Comparison of ENCODE assay signal across 8 mouse cellular contexts in genomic region chr14:40791606-40792005, GRCm38 (mm10).
DNase-seq lines count a peak whose midpoint lies in the region; ATAC-seq and TF ChIP-seq lines count a peak whose summit lies in the region.

No protein-coding gene starts in this region.

- H3K27me3 ChIP-seq in heart, adult 2 months (ENCODE audit: control insufficient read depth, insufficient read depth, low read length), result no peaks in the 10 kb centered on the region
- H3K27me3 ChIP-seq in heart, embryonic 12.5 days (replicated peaks), result no peaks in the 10 kb centered on the region
- H3K27me3 ChIP-seq in MEL (ENCODE audit: control insufficient read depth in 1 of 2, insufficient read depth in 2 of 2, low read length in 2 of 2), result no peaks in the 10 kb centered on the region

- H3K9ac ChIP-seq in heart, adult 2 months (ENCODE audit: low read depth, low read length), result no peak overlapping the region
- no peak overlapping the region for H3K9ac ChIP-seq in heart, embryonic 12.5 days
- no peak overlapping the region for H3K9ac ChIP-seq in MEL (ENCODE audit: control insufficient read depth, low read depth, low read length, poor library complexity, severe bottlenecking)

- TF ChIP-seq CTCF in heart, adult 2 months (IDR thresholded peaks at IDR 0.05), result peak; percentile 74
- peak; percentile 53 to 68 (median 55) for TF ChIP-seq CTCF in MEL (IDR thresholded peaks at IDR 0.05 in 2 of 3, conservative IDR thresholded peaks at IDR 0.05 in 1 of 3; ENCODE audit: control insufficient read depth in 1 of 3, insufficient read depth in 1 of 3, low read depth in 2 of 3, low read length in 3 of 3, poor library complexity in 1 of 3, severe bottlenecking in 1 of 3)
- TF ChIP-seq CTCF in layer of hippocampus, adult 2 months (conservative IDR thresholded peaks at IDR 0.05), result peak; percentile 87

- peak in 1 of 2 experiments; percentile 37 for DNase-seq in heart, adult 2 months
- peak; percentile 40 for DNase-seq in MEL (ENCODE audit: low read depth, low spot score)
- DNase-seq in heart, postnatal 14 days, result peak; percentile 26 to 54
- DNase-seq in layer of hippocampus, adult 2 months (ENCODE audit: low spot score in 2 of 2), result peak; percentile 18 to 64
- DNase-seq in telencephalon, adult 2 months (ENCODE audit: low read depth, low spot score), result peak; percentile 39

- H3K4me2 ChIP-seq in heart, embryonic 12.5 days, result no peak overlapping the region

- TF ChIP-seq RAD21 in MEL (IDR thresholded peaks at IDR 0.05; ENCODE audit: low read depth, low read length), result peak; percentile 62

- H3K36me3 ChIP-seq in heart, adult 2 months (ENCODE audit: control insufficient read depth, insufficient read depth, low read length), result no peaks in the 10 kb centered on the region
- H3K36me3 ChIP-seq in heart, embryonic 12.5 days, result no peaks in the 10 kb centered on the region
- H3K36me3 ChIP-seq in MEL (ENCODE audit: control insufficient read depth in 1 of 2, insufficient read depth in 2 of 2, low read length in 2 of 2), result no peaks in the 10 kb centered on the region

- no peaks in the 10 kb centered on the region for H3K79me2 ChIP-seq in heart, adult 2 months (replicated peaks; ENCODE audit: control insufficient read depth, insufficient read depth, low read length)
- no peaks in the 10 kb centered on the region for H3K79me2 ChIP-seq in MEL (ENCODE audit: control insufficient read depth, insufficient read depth, low read length, poor library complexity)

- no peak for ATAC-seq in heart, embryonic 12.5 days (ENCODE audit: insufficient number of reproducible peaks, low FRiP score)
- ATAC-seq in common myeloid progenitor, adult 5-6 weeks (replicated peaks; ENCODE audit: low read depth, poor library complexity, severe bottlenecking), result peak; percentile 65
- peak; percentile 78 for ATAC-seq in megakaryocyte progenitor cell, adult 5-6 weeks (replicated peaks; ENCODE audit: poor library complexity)

- no peak overlapping the region for H3K27ac ChIP-seq in heart, adult 2 months
- H3K27ac ChIP-seq in heart, embryonic 12.5 days (ENCODE audit: poor library complexity, severe bottlenecking), result no peak overlapping the region
- H3K27ac ChIP-seq in MEL (ENCODE audit: control insufficient read depth, low read depth, low read length), result no peak overlapping the region
- H3K27ac ChIP-seq in layer of hippocampus, adult 2 months, result no peak overlapping the region

- H3K4me3 ChIP-seq in heart, adult 2 months, result no peak overlapping the region
- H3K4me3 ChIP-seq in heart, embryonic 12.5 days, result no peak overlapping the region
- H3K4me3 ChIP-seq in MEL (ENCODE audit: control insufficient read depth in 1 of 2, insufficient read depth in 1 of 2, low read depth in 2 of 2, low read length in 2 of 2), result no peak overlapping the region
- no peak overlapping the region for H3K4me3 ChIP-seq in layer of hippocampus, adult 2 months

- intact Hi-C loops in heart, adult 2 months (cut with DNase I), result loop anchor here (10.0 kb wide), 1 partner anchor 183 kb away; no protein-coding TSS in a partner anchor
- intact Hi-C loops in heart, postnatal 14 days (cut with DNase I), result loop anchor here (5.0 to 10.0 kb wide), 2 partner anchors 101 to 183 kb away; partner anchors contain the start of gene Sh2d4b

- H3K4me1 ChIP-seq in heart, adult 2 months (ENCODE audit: control insufficient read depth, insufficient read depth, low read length), result no peaks in the 10 kb centered on the region
- H3K4me1 ChIP-seq in heart, embryonic 12.5 days (replicated peaks), result no peaks in the 10 kb centered on the region
- no peaks in the 10 kb centered on the region for H3K4me1 ChIP-seq in MEL (ENCODE audit: control insufficient read depth in 1 of 2, insufficient read depth in 2 of 2, low read length in 2 of 2)

- TF ChIP-seq EP300 in heart, adult 2 months (IDR thresholded peaks at IDR 0.05; ENCODE audit: insufficient read depth, low read depth, low read length), result no peak
- TF ChIP-seq EP300 in MEL (IDR thresholded peaks at IDR 0.05; ENCODE audit: low read depth in 1 of 2, low read length in 2 of 2), result no peak

- no peak for TF ChIP-seq POLR2A in heart, adult 2 months (IDR thresholded peaks at IDR 0.05; ENCODE audit: insufficient read depth, low read depth, low read length)
- no peak for TF ChIP-seq POLR2A in MEL (IDR thresholded peaks at IDR 0.05; ENCODE audit: control insufficient read depth in 1 of 2, insufficient read depth in 1 of 2, low read depth in 1 of 2, low read length in 2 of 2, poor library complexity in 1 of 2)

- no peaks in the 10 kb centered on the region for H3K9me3 ChIP-seq in heart, embryonic 12.5 days (replicated peaks)
- H3K9me3 ChIP-seq in MEL (replicated peaks; ENCODE audit: insufficient read depth, low read length), result no peaks in the 10 kb centered on the region

- WGBS in heart, adult 2 months, result 23% methylated on average over 1 of the region's 1 CpGs
- WGBS in heart, embryonic 12.5 days, result 33% methylated on average over 1 of the region's 1 CpGs

TF ChIP-seq in MEL, 35 proteins besides CTCF, POLR2A, EP300 and RAD21:
- peak; percentile 77 for TF ChIP-seq SMC3 (IDR thresholded peaks at IDR 0.05; ENCODE audit: low read depth, low read length)
- no peak for TF ChIP-seq E2F4 (IDR thresholded peaks at IDR 0.05; ENCODE audit: borderline replicate concordance, low read depth, low read length)
- TF ChIP-seq ZC3H11A (IDR thresholded peaks at IDR 0.05; ENCODE audit: low read depth, low read length), result peak; percentile 47
